Mouse (Mus musculus) myocyte (in vitro differentiated cells): ENCODE measurements around the gene Fkbp5.

ENCODE experiments used
- CEBPB ChIP-seq: IDR thresholded peaks from 2 replicates; pipeline ENCODE4 v1.6.1; 2011; ENCODE audit warnings: mild to moderate bottlenecking, moderate library complexity; ENCODE audit not compliant: poor library complexity, insufficient read depth, severe bottlenecking
- E2F4 ChIP-seq: IDR thresholded peaks from one replicate; pipeline ENCODE4 v1.6.1; 2011; ENCODE audit warnings: mild to moderate bottlenecking, control low read depth, moderate library complexity; ENCODE audit not compliant: insufficient read depth
- MAX ChIP-seq: IDR thresholded peaks from one replicate; pipeline ENCODE4 v1.6.1; 2011; ENCODE audit warnings: low read depth, mild to moderate bottlenecking, control low read depth
- MYOD1 ChIP-seq, 3 experiments: IDR thresholded peaks; one replicate each; pipeline ENCODE4 v1.6.1; 2011; ENCODE audit warnings: control low read depth in 2 of 3, low read depth in 2 of 3, mild to moderate bottlenecking in 2 of 3, moderate library complexity in 1 of 3; ENCODE audit not compliant: insufficient read length in 2 of 3, control insufficient read depth in 1 of 3
- MYOG ChIP-seq, 3 experiments: IDR thresholded peaks; one replicate each; pipeline ENCODE4 v1.6.1; 2011; ENCODE audit warnings: control low read depth in 2 of 3, low read depth in 2 of 3, mild to moderate bottlenecking in 2 of 3; ENCODE audit not compliant: insufficient read length in 2 of 3, control insufficient read depth in 1 of 3, insufficient read depth in 1 of 3
- POLR2A ChIP-seq: IDR thresholded peaks from one replicate; pipeline ENCODE4 v1.6.1; 2011; ENCODE audit warnings: low read depth, mild to moderate bottlenecking, control low read depth, moderate library complexity; ENCODE audit not compliant: insufficient read length
- REST ChIP-seq: IDR thresholded peaks from one replicate; pipeline ENCODE4 v1.6.1; 2011; ENCODE audit warnings: mild to moderate bottlenecking, control low read depth, moderate library complexity; ENCODE audit not compliant: insufficient read depth, insufficient read length
- SRF ChIP-seq: IDR thresholded peaks from one replicate; pipeline ENCODE4 v1.6.1; 2011; ENCODE audit warnings: low read depth; ENCODE audit not compliant: control insufficient read depth, insufficient read length
- TCF12 ChIP-seq: IDR thresholded peaks from one replicate; pipeline ENCODE4 v1.6.1; 2011; ENCODE audit warnings: mild to moderate bottlenecking, control low read depth; ENCODE audit not compliant: poor library complexity, insufficient read depth, severe bottlenecking
- TCF3 ChIP-seq: IDR thresholded peaks from one replicate; pipeline ENCODE4 v1.6.1; 2011; ENCODE audit warnings: low read depth, control low read depth; ENCODE audit not compliant: insufficient read length
- USF1 ChIP-seq: IDR thresholded peaks from one replicate; pipeline ENCODE4 v1.6.1; 2011; ENCODE audit warnings: low read depth, mild to moderate bottlenecking, control low read depth, moderate library complexity

DNA sequence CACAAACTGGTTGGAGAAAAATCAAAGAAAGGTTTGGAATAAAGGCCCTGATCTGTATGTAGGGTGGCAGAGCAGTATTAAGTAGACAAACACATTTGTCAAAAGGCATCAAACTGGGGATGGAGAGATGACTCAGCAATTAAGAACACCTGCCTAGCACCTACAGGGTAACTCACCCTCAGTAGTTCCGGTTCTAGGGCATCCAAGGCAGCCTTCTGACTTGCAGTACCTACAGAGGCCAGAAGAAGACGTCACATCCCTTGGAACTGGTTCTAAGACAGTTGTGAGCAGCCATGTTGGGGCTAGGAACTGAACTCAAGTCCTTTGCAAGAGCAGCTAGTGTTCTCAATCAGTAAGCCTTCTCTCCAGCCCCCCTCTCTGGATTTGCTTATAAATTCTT is 18.1 kb downstream of the Fkbp5 start:
- TF ChIP-seq MYOD1 (IDR thresholded peaks at IDR 0.05; ENCODE audit: control insufficient read depth in 1 of 3, insufficient read length in 2 of 3, low read depth in 2 of 3) (no peak), CEBPB (no peak), POLR2A (no peak), SRF (no peak), USF1 (no peak), MAX (no peak), TCF12 (no peak), REST (no peak), E2F4 (no peak), MYOG (IDR thresholded peaks at IDR 0.05; ENCODE audit: control insufficient read depth in 1 of 3, insufficient read depth in 1 of 3, insufficient read length in 2 of 3, low read depth in 2 of 3) (no peak), TCF3 (no peak)
